In the genomic region with DNA sequence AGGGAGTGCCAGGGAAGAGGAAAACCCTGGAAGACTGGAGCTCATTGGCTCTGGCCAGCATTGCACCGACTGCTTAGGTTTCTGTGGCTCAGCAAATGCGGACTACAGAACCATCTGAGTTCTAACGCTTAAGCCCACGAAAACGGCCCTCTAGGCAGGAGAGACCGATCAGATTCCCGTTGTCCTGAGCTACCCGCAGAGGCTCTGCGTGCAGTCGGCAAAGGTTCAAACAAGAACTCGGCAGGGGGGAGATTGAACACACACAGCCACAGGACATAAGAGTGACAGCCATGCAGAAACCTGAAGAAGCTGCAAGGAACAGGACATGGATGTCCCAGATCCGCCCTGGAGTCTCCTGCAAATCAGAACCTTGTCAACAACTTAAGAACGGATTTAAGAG, we compare ENCODE assay signal across 26 mouse cellular contexts.
DNase-seq lines count a peak whose midpoint lies in the region; ATAC-seq and TF ChIP-seq lines count a peak whose summit lies in the region.
"Had no signal": no experiment of that assay in that cellular context is flagged by ENCODE, and none has a peak within 500 bp of the region (broad histone marks: within the 10 kb centered on the region; RNA-seq: fewer than 3 reads in every experiment).

No protein-coding gene starts in this region.

- H3K9ac ChIP-seq in forebrain, postnatal 0 days, result no peak overlapping the region
- H3K9ac ChIP-seq in hindbrain, embryonic 11.5 days (ENCODE audit: low read depth, low read length), result no peak overlapping the region
- H3K9ac ChIP-seq in hindbrain, embryonic 12.5 days, result no peak overlapping the region
- H3K9ac ChIP-seq in hindbrain, embryonic 16.5 days (ENCODE audit: low read depth, low read length), result no peak overlapping the region
- H3K9ac ChIP-seq: heart, embryonic 12.5 days; limb, embryonic 12.5 days; liver, embryonic 15.5 days; lung, embryonic 14.5 days; midbrain, embryonic 12.5 days; stomach, embryonic 15.5 days had no signal

- H3K27ac ChIP-seq in forebrain, embryonic 10.5 days, result 0 out of 2 replicates have a peak overlapping the region, but pooled peaks have one; percentile 2
- H3K27ac ChIP-seq in forebrain, postnatal 0 days (ENCODE audit: low read depth, low read length), result no peak overlapping the region
- H3K27ac ChIP-seq in hindbrain, embryonic 11.5 days (ENCODE audit: low read depth, low read length), result no peak overlapping the region
- no peak overlapping the region for H3K27ac ChIP-seq in hindbrain, embryonic 12.5 days
- H3K27ac ChIP-seq in hindbrain, embryonic 16.5 days (ENCODE audit: low read depth, low read length), result 0 out of 2 replicates have a peak overlapping the region, but pooled peaks have one; percentile 31
- H3K27ac ChIP-seq: limb, embryonic 12.5 days; liver, embryonic 15.5 days; midbrain, embryonic 12.5 days; stomach, embryonic 15.5 days had no signal

- ATAC-seq in forebrain, postnatal 0 days, result no peak; the same call in 1 of the 2 replicates
- ATAC-seq in hindbrain, embryonic 11.5 days (ENCODE audit: low FRiP score), result no peak
- ATAC-seq in hindbrain, embryonic 12.5 days (ENCODE audit: low FRiP score), result no peak
- no peak for ATAC-seq in hindbrain, embryonic 16.5 days
- ATAC-seq: activated CD4-positive, CD25-positive, alpha-beta regulatory T cell, adult 4 months; CD4-positive, CD25-positive, alpha-beta regulatory T cell, adult 4 months; inflammation-experienced regulatory T-cells, adult 6 months had no signal

- DNase-seq in forebrain, embryonic 10.5 days (ENCODE audit: extremely low spot score, low spot score), result no peak
- DNase-seq in forebrain, postnatal 0 days, result no peak
- DNase-seq in hindbrain, embryonic 11.5 days (ENCODE audit: low spot score), result peak; percentile 28
- DNase-seq in ZHBTc4 (ENCODE audit: low read depth, low spot score), result peak; percentile 54
- no peak for DNase-seq in left cerebral cortex, postnatal 14 days (ENCODE audit: low spot score in 2 of 2)
- DNase-seq: adrenal gland, adult 2 months; adrenal gland, postnatal 36 days; cerebellum, adult 9-11 months; gastrocnemius, postnatal 25 days; heart, adult 11 months; heart, postnatal 4 days; kidney, adult 11 months; kidney, postnatal 14 days; lung, embryonic 14.5 days; lung, postnatal 14 days; right cerebral cortex, postnatal 25 days had no signal

- H3K36me3 ChIP-seq in forebrain, embryonic 10.5 days (replicated peaks), result 0 out of 2 replicates have a peak, but pooled peaks cover 5% of the 10 kb centered on the region
- no peaks in the 10 kb centered on the region for H3K36me3 ChIP-seq in forebrain, postnatal 0 days (ENCODE audit: insufficient read depth)
- H3K36me3 ChIP-seq in hindbrain, embryonic 11.5 days (ENCODE audit: control insufficient read depth, insufficient read depth, low read length), result no peaks in the 10 kb centered on the region
- H3K36me3 ChIP-seq in hindbrain, embryonic 12.5 days, result no peaks in the 10 kb centered on the region
- H3K36me3 ChIP-seq in hindbrain, embryonic 16.5 days (ENCODE audit: control insufficient read depth, insufficient read depth, low read length), result no peaks in the 10 kb centered on the region
- H3K36me3 ChIP-seq: limb, embryonic 12.5 days; midbrain, embryonic 12.5 days; stomach, embryonic 15.5 days had no signal

- H3K4me3 ChIP-seq in forebrain, embryonic 10.5 days, result no peak overlapping the region
- no peak overlapping the region for H3K4me3 ChIP-seq in forebrain, postnatal 0 days (ENCODE audit: low read depth, low read length)
- no peak overlapping the region for H3K4me3 ChIP-seq in hindbrain, embryonic 11.5 days (ENCODE audit: low read depth, low read length)
- H3K4me3 ChIP-seq in hindbrain, embryonic 12.5 days, result no peak overlapping the region
- H3K4me3 ChIP-seq in hindbrain, embryonic 16.5 days (ENCODE audit: low read length), result no peak overlapping the region
- H3K4me3 ChIP-seq: heart, embryonic 12.5 days; limb, embryonic 12.5 days; liver, embryonic 15.5 days; midbrain, embryonic 12.5 days; stomach, embryonic 15.5 days had no signal

- no peak overlapping the region for H3K4me2 ChIP-seq in forebrain, postnatal 0 days (ENCODE audit: low read depth)
- no peak overlapping the region for H3K4me2 ChIP-seq in hindbrain, embryonic 11.5 days (replicated peaks; ENCODE audit: low read depth, low read length)
- H3K4me2 ChIP-seq in hindbrain, embryonic 12.5 days (replicated peaks), result no peak overlapping the region
- H3K4me2 ChIP-seq in hindbrain, embryonic 16.5 days (ENCODE audit: low read length), result no peak overlapping the region
- H3K4me2 ChIP-seq: heart, embryonic 12.5 days; limb, embryonic 12.5 days; liver, embryonic 15.5 days; lung, embryonic 14.5 days; midbrain, embryonic 12.5 days; stomach, embryonic 15.5 days had no signal

- intact Hi-C loops in left cerebral cortex, postnatal 14 days (cut with DNase I), result no loop called here

- whole genome bisulfite sequencing in forebrain, embryonic 10.5 days, result 24% methylated on average over 13 of the region's 13 CpGs
- 27% methylated on average over 13 of the region's 13 CpGs for WGBS in forebrain, postnatal 0 days
- 19% methylated on average over 13 of the region's 13 CpGs for WGBS in hindbrain, embryonic 11.5 days
- 29% methylated on average over 13 of the region's 13 CpGs for WGBS in hindbrain, embryonic 12.5 days
- 23% methylated on average over 13 of the region's 13 CpGs for whole genome bisulfite sequencing in hindbrain, embryonic 16.5 days

- H3K4me1 ChIP-seq in forebrain, embryonic 10.5 days, result peaks cover 34% of the 10 kb centered on the region
- no peaks in the 10 kb centered on the region for H3K4me1 ChIP-seq in forebrain, postnatal 0 days (ENCODE audit: insufficient read depth)
- H3K4me1 ChIP-seq in hindbrain, embryonic 11.5 days (replicated peaks; ENCODE audit: control insufficient read depth, insufficient read depth, low read length), result peaks cover 6% of the 10 kb centered on the region
- peaks cover 31% of the 10 kb centered on the region for H3K4me1 ChIP-seq in hindbrain, embryonic 12.5 days
- H3K4me1 ChIP-seq in hindbrain, embryonic 16.5 days (ENCODE audit: control insufficient read depth, insufficient read depth, low read depth, low read length), result peaks cover 3% of the 10 kb centered on the region; the same call in 1 of the 2 replicates
- H3K4me1 ChIP-seq: liver, embryonic 15.5 days; stomach, embryonic 15.5 days had no signal

- H3K9me3 ChIP-seq in forebrain, embryonic 10.5 days, result no peaks in the 10 kb centered on the region
- no peaks in the 10 kb centered on the region for H3K9me3 ChIP-seq in forebrain, postnatal 0 days (ENCODE audit: low read length)
- no peaks in the 10 kb centered on the region for H3K9me3 ChIP-seq in hindbrain, embryonic 11.5 days (ENCODE audit: control insufficient read depth, low read length)
- H3K9me3 ChIP-seq in hindbrain, embryonic 12.5 days (replicated peaks), result no peaks in the 10 kb centered on the region
- 0 out of 2 replicates have a peak, but pooled peaks cover 4% of the 10 kb centered on the region for H3K9me3 ChIP-seq in hindbrain, embryonic 16.5 days (ENCODE audit: control insufficient read depth, low read length)
- H3K9me3 ChIP-seq: limb, embryonic 12.5 days; liver, embryonic 15.5 days; midbrain, embryonic 12.5 days; stomach, embryonic 15.5 days had no signal

- TF ChIP-seq CTCF in forebrain, postnatal 0 days (IDR thresholded peaks at IDR 0.05; ENCODE audit: low read depth), result no peak

- no peaks in the 10 kb centered on the region for H3K27me3 ChIP-seq in forebrain, embryonic 10.5 days (ENCODE audit: poor library complexity, severe bottlenecking)
- H3K27me3 ChIP-seq in forebrain, postnatal 0 days (ENCODE audit: insufficient read depth, low read length), result no peaks in the 10 kb centered on the region
- no peaks in the 10 kb centered on the region for H3K27me3 ChIP-seq in hindbrain, embryonic 11.5 days (ENCODE audit: control insufficient read depth, insufficient read depth, low read length)
- H3K27me3 ChIP-seq in hindbrain, embryonic 12.5 days, result peaks cover 6% of the 10 kb centered on the region; the same call in 1 of the 2 replicates
- no peaks in the 10 kb centered on the region for H3K27me3 ChIP-seq in hindbrain, embryonic 16.5 days (replicated peaks; ENCODE audit: control insufficient read depth, insufficient read depth, low read length)
- H3K27me3 ChIP-seq: heart, embryonic 12.5 days; limb, embryonic 12.5 days; liver, embryonic 15.5 days; stomach, embryonic 15.5 days had no signal

Comparison
In these comparisons a context has a peak if more than half of its experiments do, and no peak if none do; other contexts are left out.
1. H3K27ac ChIP-seq: peak in forebrain, embryonic 10.5 days (single experiment) and hindbrain, embryonic 16.5 days (single experiment); none in forebrain, postnatal 0 days (single experiment), hindbrain, embryonic 11.5 days (single experiment) and hindbrain, embryonic 12.5 days (single experiment).
2. DNase-seq: peak in hindbrain, embryonic 11.5 days (single experiment) and ZHBTc4 (single experiment); none in forebrain, embryonic 10.5 days (single experiment), forebrain, postnatal 0 days (single experiment) and left cerebral cortex, postnatal 14 days (0 of 2).